Mouse (Mus musculus): Measurements from ENCODE around the gene Olfr1418.

Gene Olfr1418

DNA sequence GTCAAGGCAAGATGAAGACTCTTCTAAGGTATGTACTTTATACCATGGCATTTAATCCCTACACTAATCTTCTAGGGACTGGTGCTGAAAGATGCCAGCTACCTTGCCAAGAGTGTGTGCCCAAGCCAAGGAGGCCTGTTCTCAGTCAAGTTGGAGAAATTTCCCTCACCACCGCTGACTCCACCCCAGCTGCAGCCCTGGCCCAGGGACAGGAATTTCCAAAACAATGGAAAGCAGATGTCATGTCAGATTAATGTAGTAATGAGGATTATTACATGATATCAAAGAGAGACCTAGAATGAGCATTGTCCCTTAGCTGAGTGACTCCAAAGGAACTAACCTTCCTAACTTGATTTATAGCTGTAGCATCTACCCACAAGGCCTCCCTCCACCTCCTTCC is 50.0 kb downstream of the Olfr1418 start:
- no peak for DNase-seq (ENCODE audit: low read depth)

DNA sequence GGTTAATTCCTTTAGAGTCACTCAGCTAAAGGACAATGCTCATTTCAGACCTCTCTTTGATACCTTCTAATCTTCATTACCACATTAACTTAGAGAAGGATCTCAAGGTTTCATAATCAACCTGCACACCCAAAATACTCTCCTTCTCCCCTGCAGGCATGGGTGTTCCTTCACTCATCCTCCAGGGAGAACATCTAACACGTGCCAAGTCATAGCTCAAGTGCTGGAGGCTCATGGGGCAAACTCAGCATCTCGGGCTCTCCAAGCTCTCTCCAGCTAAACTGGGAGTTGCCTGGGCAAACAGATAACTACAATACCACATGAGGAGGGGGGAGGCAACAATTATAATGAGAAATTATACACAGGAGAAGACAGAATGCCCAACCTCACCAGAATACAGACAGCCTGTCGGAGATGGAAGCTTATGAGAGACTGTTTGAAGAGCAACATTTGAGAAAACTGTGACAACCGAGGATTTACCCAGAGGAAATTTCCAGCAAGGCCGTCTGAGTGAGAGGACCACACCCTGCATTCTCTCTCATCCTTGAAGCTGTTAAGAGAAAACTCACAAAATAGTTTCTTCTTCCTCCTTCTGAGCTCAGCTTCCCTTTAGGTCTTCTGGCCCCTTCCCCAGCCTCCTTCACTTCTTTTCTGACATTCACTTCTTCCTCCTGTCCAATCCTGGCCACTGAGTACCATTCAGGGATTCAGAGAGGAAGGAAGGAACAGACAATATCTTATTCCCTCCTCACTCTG is 50.7 kb downstream of the Olfr1418 start:
- no peak for DNase-seq (ENCODE audit: low read depth)

DNA sequence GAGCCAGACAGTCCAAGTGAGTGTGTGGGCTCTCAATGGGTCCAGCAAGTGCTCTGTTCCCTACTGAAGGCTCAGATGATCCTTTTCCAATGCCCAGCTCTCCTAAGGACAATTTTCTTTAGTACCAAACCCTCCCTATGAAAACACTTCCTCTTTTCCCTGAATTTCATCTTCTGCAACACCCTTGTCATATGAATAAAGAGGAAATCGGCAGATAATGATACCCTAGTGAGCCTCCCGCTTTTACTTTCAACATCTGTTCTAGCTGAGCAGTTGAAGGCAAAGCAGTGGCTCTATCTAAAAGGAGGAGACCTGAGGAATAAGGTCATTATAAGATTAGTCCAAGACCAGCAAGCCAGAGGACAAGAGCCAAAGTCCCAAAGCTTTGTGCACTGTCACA is 52.4 kb downstream of the Olfr1418 start:
- no peak for DNase-seq (ENCODE audit: low read depth)

DNA sequence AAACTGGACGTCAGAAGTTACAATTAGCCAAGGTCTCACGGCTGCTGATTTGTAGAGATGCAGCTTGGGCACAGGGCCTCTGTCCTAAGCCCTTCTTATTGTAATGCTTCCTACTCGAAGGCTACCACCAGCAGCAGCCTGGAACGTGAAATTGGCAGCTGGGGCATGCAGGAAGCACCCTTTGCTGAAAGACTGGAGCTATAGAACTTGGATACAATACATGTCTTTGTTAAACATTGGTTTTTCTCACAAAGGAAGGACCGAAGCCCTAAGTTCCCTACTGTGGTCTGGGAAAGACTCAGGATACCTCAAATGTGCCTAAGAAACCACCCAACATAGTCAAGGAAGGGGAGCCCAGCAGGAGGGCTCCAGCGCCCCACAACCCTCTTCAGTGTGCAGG is 53.0 kb downstream of the Olfr1418 start:
- DNase-seq (ENCODE audit: low read depth) = no peak

DNA sequence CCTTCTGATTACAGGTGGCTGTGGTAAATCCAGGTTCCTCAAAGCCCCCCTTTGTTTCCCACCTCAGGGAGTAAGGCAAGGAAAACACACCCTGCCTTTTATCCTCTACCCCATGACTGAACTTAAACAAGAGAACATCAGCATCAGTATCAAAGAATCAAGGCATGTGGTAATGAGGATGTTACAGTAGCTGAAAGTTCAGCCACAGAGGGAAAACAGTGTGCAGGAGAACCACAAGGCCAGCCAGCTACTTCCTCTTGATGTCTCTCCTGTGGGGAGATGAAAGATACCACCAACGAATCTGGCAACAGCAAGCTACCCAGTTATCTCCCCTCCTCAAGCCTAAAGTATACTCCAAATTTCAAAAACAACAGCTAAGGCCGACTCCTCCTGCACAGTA is 53.6 kb downstream of the Olfr1418 start:
- no peak for DNase-seq (ENCODE audit: low read depth)

DNA sequence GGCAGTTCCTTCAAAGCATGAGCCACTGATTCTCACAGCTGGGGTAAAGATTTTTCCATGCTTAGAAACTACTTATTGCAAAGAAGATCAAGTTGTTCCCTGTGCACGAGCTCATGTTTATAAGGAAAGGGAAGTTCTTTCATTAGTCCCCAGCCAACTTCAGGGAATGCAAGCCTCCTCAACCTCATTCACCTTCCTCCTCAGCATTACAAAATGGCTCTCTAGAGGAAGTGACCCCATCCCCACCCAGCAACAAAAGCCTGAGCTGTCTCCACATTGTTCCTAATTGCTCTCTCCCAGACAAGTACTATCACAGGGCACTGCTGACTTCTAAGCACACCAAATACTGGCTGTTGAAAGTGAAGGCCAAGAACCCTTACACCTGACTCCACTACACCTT is 56.4 kb downstream of the Olfr1418 start:
- no peak for DNase-seq (ENCODE audit: low read depth)

All from fibroblast of lung, adult 2 months (primary cell).